Mouse (Mus musculus): ENCODE results near the gene Tmem160. TPM values are rescaled to one million over a fixed set of nuclear protein-coding genes. Genes with fewer than 3 reads are reported as not detected.
A peak's percentile ranks its signal among the peaks of the same experiment; 100 is the strongest.

Tmem160 gene
- polyA plus RNA-seq, 1 experiment = 125 TPM

- no peak for DNase-seq
- 68% methylated on average over 5 of the region's 5 CpGs for WGBS
- Histone ChIP-seq H3K27me3 (replicated peaks; ENCODE audit: control insufficient read depth, insufficient read depth, low read length) (no peaks in the 10 kb centered on the region), H3K36me3 (ENCODE audit: control insufficient read depth, insufficient read depth, low read length) (no peaks in the 10 kb centered on the region), H3K4me1 (ENCODE audit: control insufficient read depth, insufficient read depth, low read length) (peaks cover 30% of the 10 kb centered on the region), H3K4me3 (ENCODE audit: insufficient read depth, low read depth, low read length) (no peak overlapping the region), H3K27ac (ENCODE audit: insufficient read depth, low read depth, low read length) (no peak overlapping the region)
- no peak for TF ChIP-seq POLR2A (IDR thresholded peaks at IDR 0.05; ENCODE audit: low read depth, low read length)
- TF ChIP-seq CTCF (conservative IDR thresholded peaks at IDR 0.05; ENCODE audit: insufficient read depth, insufficient read length, low read depth, low read length) = no peak
These were observed 41.5 kb upstream of the Tmem160 start for GRCm38 (mm10) chr7:16411100-16411499.

DNA sequence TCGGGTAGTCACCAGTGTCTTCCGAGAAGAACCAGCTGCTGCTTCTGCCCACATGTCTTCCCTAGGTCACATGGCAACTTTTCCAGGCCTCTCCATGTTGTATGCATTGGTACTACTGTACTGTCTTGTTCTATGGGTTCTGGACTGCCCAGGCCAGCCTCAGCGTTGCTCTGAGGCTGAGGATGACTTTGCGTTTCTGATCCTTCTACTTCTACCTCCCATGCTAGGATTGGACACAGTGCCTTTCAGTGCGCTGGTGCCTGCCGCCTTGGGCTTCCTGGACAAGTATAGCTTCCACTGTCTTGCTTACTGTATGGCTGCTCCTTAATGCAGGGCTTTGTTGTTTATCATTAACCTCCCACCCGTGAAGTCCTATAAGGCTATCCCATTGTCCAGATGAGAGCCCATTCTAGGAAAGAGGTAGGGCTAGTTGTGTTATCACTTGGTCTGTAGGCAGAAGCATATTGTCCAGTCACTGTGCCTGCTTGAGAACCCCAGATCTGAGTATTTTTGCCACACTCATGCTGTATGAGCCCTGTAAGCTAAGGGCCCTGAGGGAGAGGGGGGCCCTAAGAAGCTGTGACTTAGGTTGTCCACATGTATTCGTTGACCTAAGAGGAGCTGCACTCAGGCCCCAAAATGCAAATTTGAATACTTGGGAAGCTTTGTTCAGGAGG is 40.2 kb upstream of the Tmem160 start:
- no peak for TF ChIP-seq CTCF (conservative IDR thresholded peaks at IDR 0.05; ENCODE audit: insufficient read depth, insufficient read length, low read depth, low read length)
- no peak for TF ChIP-seq POLR2A (IDR thresholded peaks at IDR 0.05; ENCODE audit: low read depth, low read length)
- no peaks in the 10 kb centered on the region for H3K36me3 ChIP-seq (ENCODE audit: control insufficient read depth, insufficient read depth, low read length)
- H3K4me1 ChIP-seq (ENCODE audit: control insufficient read depth, insufficient read depth, low read length) = peaks cover 38% of the 10 kb centered on the region
- H3K27me3 ChIP-seq (replicated peaks; ENCODE audit: control insufficient read depth, insufficient read depth, low read length) = no peaks in the 10 kb centered on the region
- no peak overlapping the region for H3K27ac ChIP-seq (ENCODE audit: insufficient read depth, low read depth, low read length)
- no peak overlapping the region for H3K4me3 ChIP-seq (ENCODE audit: insufficient read depth, low read depth, low read length)
- 84% methylated on average over 8 of the region's 8 CpGs for WGBS
- DNase-seq = no peak

DNA sequence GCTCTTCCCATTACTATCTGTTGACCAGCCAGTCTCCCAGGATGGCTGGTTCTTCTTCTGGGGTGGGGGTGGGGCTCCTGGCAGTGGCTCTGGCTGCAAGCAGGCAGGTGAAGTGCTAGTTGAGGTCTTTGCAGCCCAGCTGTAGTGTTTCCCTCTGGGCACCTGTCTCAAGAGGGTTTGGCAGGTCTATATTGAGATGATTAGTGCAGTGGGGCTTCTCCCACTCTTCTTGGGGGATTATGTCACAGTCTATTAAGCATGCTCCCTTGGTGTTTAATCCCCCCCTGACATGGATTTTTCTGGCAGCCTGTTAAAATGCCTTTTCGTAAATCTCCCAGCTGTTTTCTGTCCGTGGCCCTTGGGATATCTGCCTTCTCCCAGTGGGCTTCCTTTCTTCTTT is 39.6 kb upstream of the Tmem160 start:
- H3K27ac ChIP-seq (ENCODE audit: insufficient read depth, low read depth, low read length) = no peak overlapping the region
- TF ChIP-seq CTCF (conservative IDR thresholded peaks at IDR 0.05; ENCODE audit: insufficient read depth, insufficient read length, low read depth, low read length) (no peak), POLR2A (IDR thresholded peaks at IDR 0.05; ENCODE audit: low read depth, low read length) (no peak)

GRCm38 (mm10) chr7:16415426-16415825 is 37.2 kb upstream of the Tmem160 start:
- H3K4me3 ChIP-seq (ENCODE audit: insufficient read depth, low read depth, low read length) = peak overlapping the region; percentile 0; the same call in 1 of the 2 replicates
- H3K27me3 ChIP-seq (replicated peaks; ENCODE audit: control insufficient read depth, insufficient read depth, low read length) = no peaks in the 10 kb centered on the region
- peak overlapping the region; percentile 74 for H3K27ac ChIP-seq (ENCODE audit: insufficient read depth, low read depth, low read length)
- no peaks in the 10 kb centered on the region; the same call in 1 of the 2 replicates for H3K36me3 ChIP-seq (ENCODE audit: control insufficient read depth, insufficient read depth, low read length)
- peaks cover 54% of the 10 kb centered on the region for H3K4me1 ChIP-seq (ENCODE audit: control insufficient read depth, insufficient read depth, low read length)
- TF ChIP-seq POLR2A (IDR thresholded peaks at IDR 0.05; ENCODE audit: low read depth, low read length) (no peak), CTCF (conservative IDR thresholded peaks at IDR 0.05; ENCODE audit: insufficient read depth, insufficient read length, low read depth, low read length) (no peak)
- DNase-seq = peak; percentile 78
- 32% methylated on average over 3 of the region's 3 CpGs for WGBS

More for the DNA sequence above, 39.6 kb upstream of the Tmem160 start:
- Histone ChIP-seq H3K4me3 (ENCODE audit: insufficient read depth, low read depth, low read length) (no peak overlapping the region), H3K27me3 (replicated peaks; ENCODE audit: control insufficient read depth, insufficient read depth, low read length) (no peaks in the 10 kb centered on the region), H3K36me3 (ENCODE audit: control insufficient read depth, insufficient read depth, low read length) (no peaks in the 10 kb centered on the region), H3K4me1 (ENCODE audit: control insufficient read depth, insufficient read depth, low read length) (peaks cover 41% of the 10 kb centered on the region)
- WGBS = 78% methylated on average over 2 of the region's 2 CpGs
- DNase-seq = no peak

- 32% methylated on average over 10 of the region's 10 CpGs for WGBS
- TF ChIP-seq POLR2A (IDR thresholded peaks at IDR 0.05; ENCODE audit: low read depth, low read length) (no peak), CTCF (conservative IDR thresholded peaks at IDR 0.05; ENCODE audit: insufficient read depth, insufficient read length, low read depth, low read length) (no peak)
- Histone ChIP-seq H3K4me3 (ENCODE audit: insufficient read depth, low read depth, low read length) (no peak overlapping the region), H3K27ac (ENCODE audit: insufficient read depth, low read depth, low read length) (peak overlapping the region; percentile 74), H3K4me1 (ENCODE audit: control insufficient read depth, insufficient read depth, low read length) (peaks cover 56% of the 10 kb centered on the region), H3K36me3 (ENCODE audit: control insufficient read depth, insufficient read depth, low read length) (no peaks in the 10 kb centered on the region; the same call in 1 of the 2 replicates), H3K27me3 (replicated peaks; ENCODE audit: control insufficient read depth, insufficient read depth, low read length) (no peaks in the 10 kb centered on the region)
- peak; percentile 92 for DNase-seq
These were observed 35.3 kb upstream of the Tmem160 start for GRCm38 (mm10) chr7:16417141-16417771.

DNA sequence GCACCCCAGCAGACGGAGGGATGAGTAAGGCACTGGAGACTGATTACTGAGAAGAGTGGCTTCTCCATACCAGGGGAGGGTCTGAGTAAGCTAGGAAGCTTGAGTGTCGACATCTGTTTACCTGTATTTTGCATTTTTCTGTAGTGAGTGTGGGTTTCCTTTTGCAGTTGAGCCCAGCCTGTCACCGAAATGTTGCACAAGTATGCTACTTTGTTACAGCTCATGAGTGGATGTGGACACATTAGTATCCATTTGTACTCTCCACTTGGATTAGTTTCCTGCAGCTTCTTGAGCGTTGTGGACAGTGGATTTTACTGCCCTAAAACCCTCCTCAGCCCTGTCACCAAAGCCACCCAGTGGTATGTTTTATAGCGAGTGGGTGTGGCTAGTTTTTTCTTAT is 33.9 kb upstream of the Tmem160 start:
- H3K27me3 ChIP-seq (replicated peaks; ENCODE audit: control insufficient read depth, insufficient read depth, low read length) = no peaks in the 10 kb centered on the region
- 82% methylated on average over 5 of the region's 5 CpGs for WGBS
- peaks cover 56% of the 10 kb centered on the region for H3K4me1 ChIP-seq (ENCODE audit: control insufficient read depth, insufficient read depth, low read length)
- H3K36me3 ChIP-seq (ENCODE audit: control insufficient read depth, insufficient read depth, low read length) = peaks cover 2% of the 10 kb centered on the region; the same call in 1 of the 2 replicates
- H3K4me3 ChIP-seq (ENCODE audit: insufficient read depth, low read depth, low read length) = no peak overlapping the region
- TF ChIP-seq CTCF (conservative IDR thresholded peaks at IDR 0.05; ENCODE audit: insufficient read depth, insufficient read length, low read depth, low read length) (no peak), POLR2A (IDR thresholded peaks at IDR 0.05; ENCODE audit: low read depth, low read length) (no peak)
- peak overlapping the region; percentile 0; the same call in 1 of the 2 replicates for H3K27ac ChIP-seq (ENCODE audit: insufficient read depth, low read depth, low read length)
- DNase-seq = no peak

GRCm38 (mm10) chr7:16420493-16421118 is 32.0 kb upstream of the Tmem160 start:
- DNase-seq = peak; percentile 51
- WGBS = 71% methylated on average over 8 of the region's 8 CpGs
- TF ChIP-seq POLR2A (IDR thresholded peaks at IDR 0.05; ENCODE audit: low read depth, low read length) (no peak), CTCF (conservative IDR thresholded peaks at IDR 0.05; ENCODE audit: insufficient read depth, insufficient read length, low read depth, low read length) (no peak)
- Histone ChIP-seq H3K36me3 (ENCODE audit: control insufficient read depth, insufficient read depth, low read length) (peaks cover 5% of the 10 kb centered on the region; the same call in 1 of the 2 replicates), H3K27ac (ENCODE audit: insufficient read depth, low read depth, low read length) (peak overlapping the region; percentile 43; the same call in 1 of the 2 replicates), H3K27me3 (replicated peaks; ENCODE audit: control insufficient read depth, insufficient read depth, low read length) (no peaks in the 10 kb centered on the region), H3K4me1 (ENCODE audit: control insufficient read depth, insufficient read depth, low read length) (peaks cover 44% of the 10 kb centered on the region), H3K4me3 (ENCODE audit: insufficient read depth, low read depth, low read length) (no peak overlapping the region)
